Mouse (Mus musculus): ENCODE data around the gene Tubg1. TPM values are rescaled to one million over a fixed set of nuclear protein-coding genes. Genes with fewer than 3 reads are reported as not detected.

Tubg1 gene
- 6.0 and 6.3 TPM in 2 replicates for polyA plus RNA-seq (2012; rRNA removed)

GRCm38 (mm10) chr11:101119761-101120544, at the start of gene Tubg1, which contains the start of gene Retreg3:
Tubg1 (plus strand) TSS chr11:101119938.
Retreg3 (minus strand) TSS chr11:101119893.

GRCm38 (mm10) chr11:101078121-101078520, 41.6 kb upstream of the Tubg1 start, which contains the start of gene Hsd17b1:
Hsd17b1 (plus strand) TSS chr11:101078411.

GRCm38 (mm10) chr11:101082208-101083082, 37.3 kb upstream of the Tubg1 start, which contains the start of gene Coasy:
Coasy (plus strand) TSS chr11:101082565.

GRCm38 (mm10) chr11:101086756-101087681, 32.7 kb upstream of the Tubg1 start, which contains the start of gene Mlx:
Mlx (plus strand) TSS chr11:101087277.

GRCm38 (mm10) chr11:101095314-101096024, 24.3 kb upstream of the Tubg1 start, which contains the start of gene Psmc3ip:
Psmc3ip (minus strand) TSS chr11:101095436.

GRCm38 (mm10) chr11:101155728-101156371, 36.1 kb downstream of the Tubg1 start, which contains the start of gene Tubg2:
Tubg2 (plus strand) TSS chr11:101155907.

GRCm38 (mm10) chr11:101170354-101170810, 50.6 kb downstream of the Tubg1 start, which contains the start of gene Cntnap1:
Cntnap1 (plus strand) TSS chr11:101170523.

GRCm38 (mm10) chr11:101170811-101171610, 51.3 kb downstream of the Tubg1 start, which contains the start of gene Plekhh3:
Plekhh3 (minus strand) TSS chr11:101171351.

GRCm38 (mm10) chr11:101174851-101175628, 55.3 kb downstream of the Tubg1 start, which contains the start of gene Ccr10:
Ccr10 (minus strand) TSS chr11:101175443.

Other genes with a start within 250 kb of the Tubg1 start
- gene Stat3, start 180.4 kb upstream of the Tubg1 start, polyA plus RNA-seq (2012; rRNA removed) = 33.5 and 39.3 TPM in 2 replicates
- gene Cavin1, start 149.1 kb upstream of the Tubg1 start, polyA plus RNA-seq (2012; rRNA removed) = 14.0 and 15.8 TPM in 2 replicates
- gene Atp6v0a1, start 110.5 kb upstream of the Tubg1 start, polyA plus RNA-seq (2012; rRNA removed) = 20.6 and 24.1 TPM in 2 replicates
- gene Naglu, start 49.9 kb upstream of the Tubg1 start, polyA plus RNA-seq (2012; rRNA removed) = 9.4 and 9.9 TPM in 2 replicates
- gene Hsd17b1, start 41.5 kb upstream of the Tubg1 start, polyA plus RNA-seq (2012; rRNA removed) = 0.35 and 0.42 TPM in 2 replicates
- gene Coasy, start 37.4 kb upstream of the Tubg1 start, polyA plus RNA-seq (2012; rRNA removed) = 30.0 and 30.3 TPM in 2 replicates
- 19.0 and 21.5 TPM in 2 replicates for gene Mlx, start 32.7 kb upstream of the Tubg1 start, polyA plus RNA-seq (2012; rRNA removed)
- gene Psmc3ip, start 24.5 kb upstream of the Tubg1 start, polyA plus RNA-seq (2012; rRNA removed) = 7.1 and 7.6 TPM in 2 replicates
- 23.5 and 24.3 TPM in 2 replicates for gene Retreg3, start within 50 bp of the Tubg1 start, polyA plus RNA-seq (2012; rRNA removed)
- 0.12 and 0.20 TPM in 2 replicates for gene Tubg2, start 36.0 kb downstream of the Tubg1 start, polyA plus RNA-seq (2012; rRNA removed)
- 0.21 and 0.28 TPM in 2 replicates for gene Cntnap1, start 50.6 kb downstream of the Tubg1 start, polyA plus RNA-seq (2012; rRNA removed)
- 2.0 and 2.4 TPM in 2 replicates for gene Plekhh3, start 51.4 kb downstream of the Tubg1 start, polyA plus RNA-seq (2012; rRNA removed)
- gene Ccr10, start 55.5 kb downstream of the Tubg1 start, polyA plus RNA-seq (2012; rRNA removed) = 0.04 and 0.05 TPM in 2 replicates
- gene Ezh1, start 106.5 kb downstream of the Tubg1 start, polyA plus RNA-seq (2012; rRNA removed) = 9.2 and 11.0 TPM in 2 replicates
- 26.7 and 28.2 TPM in 2 replicates for gene Ramp2, start 126.1 kb downstream of the Tubg1 start, polyA plus RNA-seq (2012; rRNA removed)
- 33.1 and 34.1 TPM in 2 replicates for gene Vps25, start 133.8 kb downstream of the Tubg1 start, polyA plus RNA-seq (2012; rRNA removed)
- gene Wnk4, start 140.6 kb downstream of the Tubg1 start, polyA plus RNA-seq (2012; rRNA removed) = 1.9 and 2.9 TPM in 2 replicates
- gene Cntd1, start 159.1 kb downstream of the Tubg1 start, polyA plus RNA-seq (2012; rRNA removed) = 0.25 and 0.51 TPM in 2 replicates
- 47.0 and 49.6 TPM in 2 replicates for gene Coa3, start 159.2 kb downstream of the Tubg1 start, polyA plus RNA-seq (2012; rRNA removed)
- 49.6 and 53.3 TPM in 2 replicates for gene Becn1, start 182.3 kb downstream of the Tubg1 start, polyA plus RNA-seq (2012; rRNA removed)
- 75.2 and 83.4 TPM in 2 replicates for gene Psme3, start 196.3 kb downstream of the Tubg1 start, polyA plus RNA-seq (2012; rRNA removed)
- gene Aoc2, start 205.1 kb downstream of the Tubg1 start, polyA plus RNA-seq (2012; rRNA removed) = 3.0 and 3.2 TPM in 2 replicates
- gene Aoc3, start 210.7 kb downstream of the Tubg1 start, polyA plus RNA-seq (2012; rRNA removed) = 0.20 and 0.29 TPM in 2 replicates
- 41.2 and 49.0 TPM in 2 replicates for gene G6pc, start 247.6 kb downstream of the Tubg1 start, polyA plus RNA-seq (2012; rRNA removed)